17 mouse cellular contexts compared by ENCODE assay signal in the genomic region with DNA sequence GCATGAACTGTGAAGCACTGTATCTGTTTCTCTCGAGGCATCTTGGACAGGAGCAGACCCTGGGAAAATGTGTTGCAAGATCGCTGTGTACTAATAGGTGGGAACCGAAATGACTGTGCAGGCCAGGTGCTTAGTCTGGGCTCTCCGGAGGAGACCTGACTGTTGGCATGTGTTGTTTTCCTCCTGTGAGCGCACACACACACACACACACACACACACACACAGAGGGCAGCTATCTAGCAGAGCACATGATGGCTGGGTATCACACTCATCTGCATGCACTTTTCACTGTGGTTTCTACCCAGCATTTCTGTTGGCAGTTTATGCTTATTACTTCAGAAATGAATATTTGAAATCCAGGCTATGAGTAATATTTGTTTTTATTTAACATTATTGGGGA.
"Had no signal": no experiment of that assay in that cellular context is flagged by ENCODE, and none has a peak within 500 bp of the region (broad histone marks: within the 10 kb centered on the region; RNA-seq: fewer than 3 reads in every experiment).

No protein-coding gene starts in this region.

- H3K27ac ChIP-seq: lung, embryonic 15.5 days; macrophage; midbrain, embryonic 13.5 days; midbrain, embryonic 15.5 days; neural tube, embryonic 12.5 days; stomach, embryonic 15.5 days; stomach, postnatal 0 days had no signal

- H3K36me3 ChIP-seq: lung, embryonic 15.5 days; midbrain, embryonic 13.5 days; midbrain, embryonic 15.5 days; neural tube, embryonic 12.5 days; stomach, embryonic 15.5 days had no signal

- DNase-seq: liver, postnatal 0 days; lung, adult 2 months; lung, postnatal 14 days; lung, postnatal 36 days; right cerebral cortex, postnatal 14 days; thymus, adult 2 months; thymus, postnatal 25 days; thymus, postnatal 4 days had no signal

- H3K9me3 ChIP-seq: lung, embryonic 15.5 days; midbrain, embryonic 13.5 days; midbrain, embryonic 15.5 days; neural tube, embryonic 12.5 days; stomach, embryonic 15.5 days had no signal

- H3K4me1 ChIP-seq: lung, embryonic 15.5 days; midbrain, embryonic 13.5 days; midbrain, embryonic 15.5 days; neural tube, embryonic 12.5 days; stomach, embryonic 15.5 days had no signal

- H3K4me3 ChIP-seq: lung, embryonic 15.5 days; midbrain, embryonic 13.5 days; midbrain, embryonic 15.5 days; neural tube, embryonic 12.5 days; stomach, embryonic 15.5 days had no signal

- H3K4me2 ChIP-seq: lung, embryonic 15.5 days; midbrain, embryonic 11.5 days; midbrain, embryonic 13.5 days; midbrain, embryonic 15.5 days; neural tube, embryonic 12.5 days; stomach, embryonic 15.5 days had no signal

- ATAC-seq: liver, postnatal 0 days; lung, postnatal 0 days; midbrain, embryonic 13.5 days; midbrain, embryonic 15.5 days had no signal

- H3K9ac ChIP-seq: liver, postnatal 0 days; lung, embryonic 15.5 days; midbrain, embryonic 13.5 days; midbrain, embryonic 15.5 days; neural tube, embryonic 12.5 days; stomach, embryonic 15.5 days had no signal

- H3K27me3 ChIP-seq: lung, embryonic 15.5 days; midbrain, embryonic 13.5 days; midbrain, embryonic 15.5 days; neural tube, embryonic 12.5 days; stomach, embryonic 15.5 days had no signal
